Mouse (Mus musculus): ENCODE measurements around the gene Ppp1r32.

Ppp1r32 gene

GRCm38 (mm10) chr19:10482703-10483102, at the start of gene Ppp1r32:
Gene Ppp1r32 (minus strand): TSS chr19:10482928.
- in situ Hi-C loops (cut with MboI; ENCODE audit: unreplicated experiment in 2 of 2): no loop called here

GRCm38 (mm10) chr19:10530082-10530481, 47.4 kb upstream of the Ppp1r32 start:
- in situ Hi-C loops (cut with MboI; ENCODE audit: unreplicated experiment in 2 of 2): loop anchor here in 1 of 2 experiments (25.0 kb wide), 1 partner anchor 1407 kb away; no protein-coding TSS in a partner anchor

- in situ Hi-C loops (cut with MboI; ENCODE audit: unreplicated experiment in 2 of 2): loop anchor here in 1 of 2 experiments (25.0 kb wide), 1 partner anchor 1411 kb away; no protein-coding TSS in a partner anchor
Observed at GRCm38 (mm10) chr19:10525910-10526309, 43.2 kb upstream of the Ppp1r32 start, which contains the start of gene Sdhaf2. Gene Sdhaf2 (minus strand): TSS chr19:10526142.

- in situ Hi-C loops (cut with MboI; ENCODE audit: unreplicated experiment in 2 of 2): loop anchor here in 1 of 2 experiments (25.0 kb wide), 1 partner anchor 1412 kb away; no protein-coding TSS in a partner anchor
Observed at GRCm38 (mm10) chr19:10525106-10525901, 42.6 kb upstream of the Ppp1r32 start, which contains the start of gene Cpsf7. Gene Cpsf7 (plus strand): TSS chr19:10525266.

GRCm38 (mm10) chr19:10524784-10525105, 42.0 kb upstream of the Ppp1r32 start:
- in situ Hi-C loops (cut with MboI; ENCODE audit: unreplicated experiment in 2 of 2): loop anchor here (25.0 kb wide), 2 partner anchors 88 to 1413 kb away; partner anchors contain the start of genes Ddb1 (in 1 of the 2) and Tkfc (in 1 of the 2)

- in situ Hi-C loops (cut with MboI; ENCODE audit: unreplicated experiment in 2 of 2): loop anchor here in 1 of 2 experiments (25.0 kb wide), 1 partner anchor 89 kb away; the partner anchor contains the start of genes Ddb1 and Tkfc
Observed at GRCm38 (mm10) chr19:10523483-10524080, 40.9 kb upstream of the Ppp1r32 start.

GRCm38 (mm10) chr19:10521926-10522325, 39.2 kb upstream of the Ppp1r32 start:
- in situ Hi-C loops (cut with MboI; ENCODE audit: unreplicated experiment in 2 of 2): loop anchor here in 1 of 2 experiments (25.0 kb wide), 1 partner anchor 90 kb away; the partner anchor contains the start of genes Ddb1 and Tkfc

- in situ Hi-C loops (cut with MboI; ENCODE audit: unreplicated experiment in 2 of 2): loop anchor here in 1 of 2 experiments (25.0 kb wide), 1 partner anchor 92 kb away; the partner anchor contains the start of genes Ddb1 and Tkfc
Observed at GRCm38 (mm10) chr19:10520355-10520754, 37.6 kb upstream of the Ppp1r32 start.

GRCm38 (mm10) chr19:10510759-10511330, 28.1 kb upstream of the Ppp1r32 start:
- in situ Hi-C loops (cut with MboI; ENCODE audit: unreplicated experiment in 2 of 2): loop anchor here in 1 of 2 experiments (25.0 kb wide), 1 partner anchor 101 kb away; the partner anchor contains the start of genes Ddb1 and Tkfc

GRCm38 (mm10) chr19:10502571-10502970, 19.8 kb upstream of the Ppp1r32 start:
- in situ Hi-C loops (cut with MboI; ENCODE audit: unreplicated experiment in 2 of 2): loop anchor here in 1 of 2 experiments (10.0 to 25.0 kb wide), 2 partner anchors 110 to 238 kb away; partner anchors contain the start of genes Ddb1 and Tkfc

- in situ Hi-C loops (cut with MboI; ENCODE audit: unreplicated experiment in 2 of 2): loop anchor here in 1 of 2 experiments (10.0 to 25.0 kb wide), 2 partner anchors 112 to 236 kb away; partner anchors contain the start of genes Ddb1 and Tkfc
Observed at GRCm38 (mm10) chr19:10500581-10500980, 17.9 kb upstream of the Ppp1r32 start.

- in situ Hi-C loops (cut with MboI; ENCODE audit: unreplicated experiment in 2 of 2): loop anchor here in 1 of 2 experiments (10.0 kb wide), 1 partner anchor 173 kb away; no protein-coding TSS in a partner anchor
Observed at GRCm38 (mm10) chr19:10497512-10498160, 14.9 kb upstream of the Ppp1r32 start.

- in situ Hi-C loops (cut with MboI; ENCODE audit: unreplicated experiment in 2 of 2): loop anchor here in 1 of 2 experiments (10.0 kb wide), 1 partner anchor 172 kb away; no protein-coding TSS in a partner anchor
Observed at GRCm38 (mm10) chr19:10496976-10497375, 14.2 kb upstream of the Ppp1r32 start.

- in situ Hi-C loops (cut with MboI; ENCODE audit: unreplicated experiment in 2 of 2): loop anchor here in 1 of 2 experiments (10.0 kb wide), 1 partner anchor 171 kb away; no protein-coding TSS in a partner anchor
Observed at GRCm38 (mm10) chr19:10495670-10496069, 12.9 kb upstream of the Ppp1r32 start.

GRCm38 (mm10) chr19:10486264-10486738, 3.6 kb upstream of the Ppp1r32 start:
- in situ Hi-C loops (cut with MboI; ENCODE audit: unreplicated experiment in 2 of 2): loop anchor here (5.0 kb wide), 2 partner anchors 34 to 144 kb away; no protein-coding TSS in a partner anchor

GRCm38 (mm10) chr19:10479541-10479940, 3.2 kb downstream of the Ppp1r32 start:
- in situ Hi-C loops (cut with MboI; ENCODE audit: unreplicated experiment in 2 of 2): no loop called here

GRCm38 (mm10) chr19:10473779-10474178, 8.9 kb downstream of the Ppp1r32 start:
- in situ Hi-C loops (cut with MboI; ENCODE audit: unreplicated experiment in 2 of 2): loop anchor here in 1 of 2 experiments (25.0 kb wide), 1 partner anchor 561 kb away; no protein-coding TSS in a partner anchor

- in situ Hi-C loops (cut with MboI; ENCODE audit: unreplicated experiment in 2 of 2): loop anchor here in 1 of 2 experiments (25.0 kb wide), 1 partner anchor 561 kb away; no protein-coding TSS in a partner anchor
Observed at GRCm38 (mm10) chr19:10472958-10473357, 9.8 kb downstream of the Ppp1r32 start.

- in situ Hi-C loops (cut with MboI; ENCODE audit: unreplicated experiment in 2 of 2): loop anchor here in 1 of 2 experiments (25.0 kb wide), 1 partner anchor 557 kb away; no protein-coding TSS in a partner anchor
Observed at GRCm38 (mm10) chr19:10469171-10469658, 13.5 kb downstream of the Ppp1r32 start.

Measured in v-Abl transformed pro-B cells (cell line).